Mouse (Mus musculus) kidney, adult 18-20 months (tissue): ENCODE data around the gene Gm1993.
"Not testable (repeated sequence)": the region's sequence is repeated elsewhere in the genome, so short reads cannot be mapped to it uniquely, and the experiment has no call there.

Source experiments
- DNase-seq: peaks from one replicate; pipeline ENCODE4 v3.0.0; 2021

Gene Gm1993

DNA sequence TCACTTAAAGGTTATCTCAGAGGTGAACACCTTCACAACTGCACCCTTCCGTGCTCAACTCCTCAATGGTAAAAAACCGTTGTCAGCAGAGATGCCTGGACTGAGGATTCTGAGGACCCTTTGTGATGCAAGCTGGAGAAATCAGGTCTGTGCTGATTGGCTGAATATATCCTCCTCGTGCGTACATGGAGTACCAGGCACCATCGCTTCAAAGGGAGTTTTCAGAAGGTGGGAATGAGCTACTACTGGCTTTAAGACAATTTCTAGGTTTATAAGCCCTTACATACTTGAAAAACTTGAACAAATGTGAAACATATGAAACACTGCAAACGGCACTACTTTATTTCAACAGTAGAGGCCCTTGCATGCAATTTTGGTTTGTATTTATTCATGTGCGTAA, at the start of gene Gm1993:
Gm1993 (minus strand) TSS at position 101 of the 400 bp plus-strand sequence.
- not testable (repeated sequence) for DNase-seq
